Mouse (Mus musculus): ENCODE results near the gene Klhl15. TPM values are rescaled to one million over a fixed set of nuclear protein-coding genes. Genes with fewer than 3 reads are reported as not detected.

The Klhl15 gene
- total and polyA plus RNA-seq, 3 experiments, result 9.6 to 15.5 TPM; not detected in 1

DNA sequence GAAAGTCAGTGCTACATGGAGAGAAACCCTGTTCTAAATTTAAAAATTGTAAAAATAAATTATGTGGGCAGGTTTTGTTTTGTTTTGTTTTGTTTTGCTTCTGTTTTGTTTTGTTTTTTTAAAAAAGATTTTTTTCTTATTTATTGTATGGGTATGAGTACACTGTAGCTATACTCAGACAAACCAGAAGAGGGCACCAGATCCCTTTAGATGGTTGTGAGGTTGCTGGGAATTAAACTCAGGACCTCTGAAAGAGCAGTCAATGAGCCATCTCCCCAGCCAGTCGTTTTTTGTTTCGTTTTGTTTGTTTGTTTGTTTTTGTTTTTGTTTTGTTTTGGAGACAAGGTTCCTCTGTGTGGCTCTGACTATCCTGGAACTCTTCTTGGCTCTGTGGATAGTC, 54.5 kb downstream of the Klhl15 start:
- Histone ChIP-seq H3K9me3 (replicated peaks; ENCODE audit: insufficient read depth, low read length) (no peaks in the 10 kb centered on the region), H3K27ac (ENCODE audit: control insufficient read depth, low read depth, low read length) (no peak overlapping the region), H3K9ac (ENCODE audit: control insufficient read depth, low read depth, low read length, poor library complexity, severe bottlenecking) (peak overlapping the region; percentile 57), H3K27me3 (ENCODE audit: control insufficient read depth in 1 of 2, insufficient read depth in 2 of 2, low read length in 2 of 2) (no peaks in the 10 kb centered on the region), H3K79me2 (ENCODE audit: control insufficient read depth, insufficient read depth, low read length, poor library complexity) (no peaks in the 10 kb centered on the region), H3K4me1 (ENCODE audit: control insufficient read depth in 1 of 2, insufficient read depth in 2 of 2, low read length in 2 of 2) (no peaks in the 10 kb centered on the region), H3K36me3 (ENCODE audit: control insufficient read depth in 1 of 2, insufficient read depth in 2 of 2, low read length in 2 of 2) (no peaks in the 10 kb centered on the region), H3K4me3 (ENCODE audit: control insufficient read depth in 1 of 2, insufficient read depth in 1 of 2, low read depth in 2 of 2, low read length in 2 of 2) (peak overlapping the region; percentile 39 to 87)
- DNase-seq (ENCODE audit: low read depth, low spot score), result peak; percentile 76
- TF ChIP-seq SMC3 (IDR thresholded peaks at IDR 0.05; ENCODE audit: low read depth, low read length) (peak; percentile 65), ZNF384 (IDR thresholded peaks at IDR 0.05; ENCODE audit: low read depth, low read length) (peak; percentile 65), UBTF (IDR thresholded peaks at IDR 0.05; ENCODE audit: borderline replicate concordance, insufficient read depth, low read depth, low read length) (no peak), ZC3H11A (IDR thresholded peaks at IDR 0.05; ENCODE audit: low read depth, low read length) (peak; percentile 74), SIN3A (IDR thresholded peaks at IDR 0.05; ENCODE audit: low read length) (no peak), NELFE (IDR thresholded peaks at IDR 0.05; ENCODE audit: low read depth, low read length) (no peak), RAD21 (IDR thresholded peaks at IDR 0.05; ENCODE audit: low read depth, low read length) (peak; percentile 82), KAT2A (conservative IDR thresholded peaks at IDR 0.05; ENCODE audit: low read depth, low read length) (no peak), BHLHE40 (IDR thresholded peaks at IDR 0.05; ENCODE audit: borderline replicate concordance, low read depth, low read length) (no peak), CTCF (IDR thresholded peaks at IDR 0.05 in 2 of 3, conservative IDR thresholded peaks at IDR 0.05 in 1 of 3; ENCODE audit: control insufficient read depth in 1 of 3, insufficient read depth in 1 of 3, low read depth in 2 of 3, low read length in 3 of 3, poor library complexity in 1 of 3, severe bottlenecking in 1 of 3) (peak; percentile 26 to 68 (median 40); a peak in 5 of 6 replicates), TBP (IDR thresholded peaks at IDR 0.05; ENCODE audit: low read depth, low read length) (no peak), HCFC1 (IDR thresholded peaks at IDR 0.05; ENCODE audit: low read depth, low read length) (no peak), ELF1 (IDR thresholded peaks at IDR 0.05; ENCODE audit: low read depth, low read length) (no peak), USF2 (IDR thresholded peaks at IDR 0.05; ENCODE audit: borderline replicate concordance in 1 of 2, insufficient read depth in 1 of 2, low read depth in 1 of 2, low read length in 2 of 2) (no peak), TCF12 (IDR thresholded peaks at IDR 0.05; ENCODE audit: low read depth, low read length) (no peak)

DNA sequence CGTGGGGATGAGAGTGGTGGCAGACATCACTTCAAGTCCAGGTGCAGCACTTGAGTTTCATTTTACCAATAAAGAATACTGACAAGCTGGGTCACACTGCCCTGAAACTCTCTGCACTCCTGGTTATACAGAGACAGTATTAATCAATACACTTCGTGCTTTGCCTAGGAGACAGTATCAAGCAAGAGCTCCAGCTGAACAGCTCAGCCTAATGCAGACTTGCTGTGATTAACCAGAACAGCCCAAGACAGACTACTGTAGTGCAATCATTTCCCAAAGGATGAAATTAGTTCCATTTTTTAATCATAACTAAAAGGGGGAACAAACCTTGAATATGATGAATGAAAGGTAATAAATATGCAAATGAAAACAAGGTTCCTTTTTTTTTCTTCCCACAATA, 68.5 kb downstream of the Klhl15 start:
- H3K79me2 ChIP-seq (ENCODE audit: control insufficient read depth, insufficient read depth, low read length, poor library complexity), result no peaks in the 10 kb centered on the region
- H3K27me3 ChIP-seq (ENCODE audit: control insufficient read depth in 1 of 2, insufficient read depth in 2 of 2, low read length in 2 of 2), result no peaks in the 10 kb centered on the region
- H3K4me3 ChIP-seq (ENCODE audit: control insufficient read depth in 1 of 2, insufficient read depth in 1 of 2, low read depth in 2 of 2, low read length in 2 of 2), result no peak overlapping the region
- no peaks in the 10 kb centered on the region for H3K36me3 ChIP-seq (ENCODE audit: control insufficient read depth in 1 of 2, insufficient read depth in 2 of 2, low read length in 2 of 2)
- no peaks in the 10 kb centered on the region for H3K4me1 ChIP-seq (ENCODE audit: control insufficient read depth in 1 of 2, insufficient read depth in 2 of 2, low read length in 2 of 2)
- no peak overlapping the region for H3K27ac ChIP-seq (ENCODE audit: control insufficient read depth, low read depth, low read length)
- TF ChIP-seq MYB (IDR thresholded peaks at IDR 0.05; ENCODE audit: low read depth, low read length) (no peak), CHD2 (IDR thresholded peaks at IDR 0.05; ENCODE audit: low read length) (no peak), ZC3H11A (IDR thresholded peaks at IDR 0.05; ENCODE audit: low read depth, low read length) (no peak), USF2 (IDR thresholded peaks at IDR 0.05; ENCODE audit: borderline replicate concordance in 1 of 2, insufficient read depth in 1 of 2, low read depth in 1 of 2, low read length in 2 of 2) (no peak), MAZ (IDR thresholded peaks at IDR 0.05; ENCODE audit: low read depth, low read length) (no peak), SMC3 (IDR thresholded peaks at IDR 0.05; ENCODE audit: low read depth, low read length) (no peak), HCFC1 (IDR thresholded peaks at IDR 0.05; ENCODE audit: low read depth, low read length) (no peak)
- DNase-seq (ENCODE audit: low read depth, low spot score), result no peak
- no peak overlapping the region for H3K9ac ChIP-seq (ENCODE audit: control insufficient read depth, low read depth, low read length, poor library complexity, severe bottlenecking)
- no peaks in the 10 kb centered on the region for H3K9me3 ChIP-seq (replicated peaks; ENCODE audit: insufficient read depth, low read length)

All from MEL (cell line).